Mouse (Mus musculus) liver, adult 2 months (tissue): ENCODE data around the gene Fpr-rs4. TPM values are rescaled to one million over a fixed set of nuclear protein-coding genes. Genes with fewer than 3 reads are reported as not detected.
A peak's percentile ranks its signal among the peaks of the same experiment; 100 is the strongest.
"Not testable (repeated sequence)": the region's sequence is repeated elsewhere in the genome, so short reads cannot be mapped to it uniquely, and the experiment has no call there.

Experiments used
- DNase-seq: peaks from one replicate; pipeline ENCODE4 v3.0.0-alpha.2; 2011; ENCODE audit warnings: low read depth, low spot score; ENCODE audit errors: extremely low read depth
- H3K27ac ChIP-seq: fragments of 200-500 bp; replicated peaks from 2 replicates; pipeline ENCODE4 v1.5.1; 2012; ENCODE audit warnings: low read depth, mild to moderate bottlenecking, control low read depth, inconsistent platforms, low read length; ENCODE audit not compliant: insufficient read depth
- H3K27me3 ChIP-seq: fragments of 200-500 bp; 2 replicates; pipeline ENCODE4 v1.6.1; 2012; ENCODE audit warnings: mild to moderate bottlenecking, moderate library complexity, low read length, inconsistent platforms; ENCODE audit not compliant: control insufficient read depth, insufficient read depth
- H3K36me3 ChIP-seq: fragments of 200-500 bp; 2 replicates; pipeline ENCODE4 v1.6.1; 2012; ENCODE audit warnings: low read length, inconsistent platforms; ENCODE audit not compliant: control insufficient read depth, insufficient read depth
- H3K4me1 ChIP-seq: fragments of 200-500 bp; 2 replicates; pipeline ENCODE4 v1.6.1; 2011; ENCODE audit warnings: low read length; ENCODE audit not compliant: control insufficient read depth, insufficient read depth
- H3K4me3 ChIP-seq: fragments of 200-500 bp; 2 replicates; pipeline ENCODE4 v1.5.1; 2011; ENCODE audit warnings: low read depth, mild to moderate bottlenecking, control low read depth, low read length, moderate library complexity; ENCODE audit not compliant: insufficient read depth
- H3K79me2 ChIP-seq: fragments of 200-500 bp; 2 replicates; pipeline ENCODE4 v1.6.1; 2012; ENCODE audit warnings: inconsistent platforms, mild to moderate bottlenecking, low read length, moderate library complexity; ENCODE audit not compliant: control insufficient read depth, insufficient read depth
- H3K9ac ChIP-seq: fragments of 200-500 bp; 2 replicates; pipeline ENCODE4 v1.6.1; 2012; ENCODE audit warnings: low read depth, mild to moderate bottlenecking, control low read depth, inconsistent platforms, low read length
- CTCF ChIP-seq: fragments of 200-500 bp; IDR thresholded peaks from 2 replicates; pipeline ENCODE4 v1.5.1; 2011; ENCODE audit warnings: low read depth, low read length, control low read depth
- POLR2A ChIP-seq: fragments of 200-500 bp; IDR thresholded peaks from 2 replicates; pipeline ENCODE4 v1.6.1; 2011; ENCODE audit warnings: low read length, control low read depth; ENCODE audit not compliant: insufficient read depth; ENCODE audit errors: extremely low read depth
- WGBS: fragments of 180-500 bp; shearing (Covaris S2); methylation state at CpG from one replicate; pipeline ENCODE4 v1.1.7; 2018; 5-methylcytosine and 5-hydroxymethylcytosine counted together
- polyA plus RNA-seq: library from polyadenylated mRNA; depleted of rRNA; stranded (reverse); fragments of >200 nt; gene quantifications from 2 replicates; pipeline ENCODE4 v1.2.3, GENCODE M21; 2012; rRNA removed
- total RNA-seq: library from RNA; depleted of rRNA; stranded (reverse); fragments of >200 nt; gene quantifications from 2 replicates; pipeline ENCODE4 v1.2.3, GENCODE M21; 2014; rRNA removed

Gene Fpr-rs4
- total RNA-seq (not detected in 2 replicates), polyA plus RNA-seq (not detected in 2 replicates)

GRCm38 (mm10) chr17:18021433-18021832, at the start of gene Fpr-rs4:
TSS of gene Fpr-rs4 (plus strand) at chr17:18021733.
- no peaks in the 10 kb centered on the region for H3K27me3 ChIP-seq
- H3K36me3 ChIP-seq = no peaks in the 10 kb centered on the region
- H3K79me2 ChIP-seq = no peaks in the 10 kb centered on the region
- WGBS = 36% methylated on average over 2 of the region's 2 CpGs
- no peak within 1 kb of the TSS for H3K4me3 ChIP-seq
- no peak for DNase-seq
- no peaks in the 10 kb centered on the region for H3K4me1 ChIP-seq
- no peak within 1 kb of the TSS for H3K27ac ChIP-seq
- TF ChIP-seq POLR2A (no peak), CTCF (no peak)
- H3K9ac ChIP-seq = no peak within 1 kb of the TSS

GRCm38 (mm10) chr17:17973443-17973842, 48.1 kb upstream of the Fpr-rs4 start:
- Histone ChIP-seq H3K4me3 (no peak overlapping the region), H3K79me2 (no peaks in the 10 kb centered on the region), H3K9ac (no peak overlapping the region), H3K27ac (no peak overlapping the region), H3K4me1 (no peaks in the 10 kb centered on the region), H3K36me3 (no peaks in the 10 kb centered on the region), H3K27me3 (no peaks in the 10 kb centered on the region; the same call in 1 of the 2 replicates)
- peak; percentile 6 for DNase-seq
- 17% methylated on average over 1 of the region's 1 CpGs for WGBS
- TF ChIP-seq POLR2A = no peak
- 0 out of 2 replicates have a peak, but pooled peaks have one; percentile 8 for TF ChIP-seq CTCF

- not testable (repeated sequence) for H3K36me3 ChIP-seq, DNase-seq, H3K4me3 ChIP-seq, H3K4me1 ChIP-seq, H3K9ac ChIP-seq, H3K27ac ChIP-seq, H3K79me2 ChIP-seq, H3K27me3 ChIP-seq
- 53% methylated on average over 2 of the region's 2 CpGs for WGBS
These were observed 40.3 kb upstream of the Fpr-rs4 start for GRCm38 (mm10) chr17:17981232-17981631.

- no peaks in the 10 kb centered on the region for H3K79me2 ChIP-seq
- no peak overlapping the region for H3K27ac ChIP-seq
- no peaks in the 10 kb centered on the region for H3K4me1 ChIP-seq
- H3K4me3 ChIP-seq = no peak overlapping the region
- H3K36me3 ChIP-seq = no peaks in the 10 kb centered on the region
- DNase-seq = no peak
- H3K9ac ChIP-seq = no peak overlapping the region
- H3K27me3 ChIP-seq = no peaks in the 10 kb centered on the region
- 98% methylated on average over 1 of the region's 1 CpGs for WGBS
- TF ChIP-seq POLR2A (no peak), CTCF (no peak)
These were observed 16.8 kb upstream of the Fpr-rs4 start for GRCm38 (mm10) chr17:18004752-18005151.

- H3K36me3 ChIP-seq = no peaks in the 10 kb centered on the region
- TF ChIP-seq POLR2A (no peak), CTCF (no peak)
- no peak within 1 kb of the TSS for H3K4me3 ChIP-seq
- WGBS = 30% methylated on average over 2 of the region's 2 CpGs
- DNase-seq = no peak
- H3K27ac ChIP-seq = no peak within 1 kb of the TSS
- no peaks in the 10 kb centered on the region for H3K79me2 ChIP-seq
- no peaks in the 10 kb centered on the region for H3K27me3 ChIP-seq
- H3K4me1 ChIP-seq = no peaks in the 10 kb centered on the region
- H3K9ac ChIP-seq = no peak within 1 kb of the TSS
These were observed 27.6 kb downstream of the Fpr-rs4 start, which contains the start of gene Vmn2r124 for GRCm38 (mm10) chr17:18049124-18049523. TSS of gene Vmn2r124 (plus strand) at chr17:18049424.

Other genes with a start within 250 kb of the Fpr-rs4 start
- gene Spaca6, start 194.6 kb upstream of the Fpr-rs4 start, total RNA-seq = 2.9 and 3.1 TPM in 2 replicates
- 1.9 and 6.5 TPM in 2 replicates for gene Spaca6, start 194.6 kb upstream of the Fpr-rs4 start, polyA plus RNA-seq
- not detected in 2 replicates for gene Has1, start 166.5 kb upstream of the Fpr-rs4 start, total RNA-seq
- not detected in 2 replicates for gene Has1, start 166.5 kb upstream of the Fpr-rs4 start, polyA plus RNA-seq
- 6.3 and 8.5 TPM in 2 replicates for gene Fpr1, start 137.8 kb upstream of the Fpr-rs4 start, total RNA-seq
- 1.9 and 4.7 TPM in 2 replicates for gene Fpr1, start 137.8 kb upstream of the Fpr-rs4 start, polyA plus RNA-seq
- gene Fpr2, start 133.9 kb upstream of the Fpr-rs4 start, total RNA-seq = 2.3 and 2.7 TPM in 2 replicates
- 0.49 and 0.98 TPM in 2 replicates for gene Fpr2, start 133.9 kb upstream of the Fpr-rs4 start, polyA plus RNA-seq
- not detected in 2 replicates for gene Fpr3, start 133.9 kb upstream of the Fpr-rs4 start, total RNA-seq
- not detected in 2 replicates for gene Fpr3, start 133.9 kb upstream of the Fpr-rs4 start, polyA plus RNA-seq
- not detected in 2 replicates for gene Vmn2r124, start 27.7 kb downstream of the Fpr-rs4 start, total RNA-seq
- not detected in 2 replicates for gene Vmn2r124, start 27.7 kb downstream of the Fpr-rs4 start, polyA plus RNA-seq
- not detected in 2 replicates for gene Vmn2r91, start 63.3 kb downstream of the Fpr-rs4 start, total RNA-seq
- gene Vmn2r91, start 63.3 kb downstream of the Fpr-rs4 start, polyA plus RNA-seq = not detected in 2 replicates
- not detected in 2 replicates for gene Vmn2r92, start 130.2 kb downstream of the Fpr-rs4 start, total RNA-seq
- not detected in 2 replicates for gene Vmn2r92, start 130.2 kb downstream of the Fpr-rs4 start, polyA plus RNA-seq